Mouse (Mus musculus): ENCODE results near the gene Scn4a. TPM values are rescaled to one million over a fixed set of nuclear protein-coding genes. Genes with fewer than 3 reads are reported as not detected.
"Not testable (repeated sequence)": the region's sequence is repeated elsewhere in the genome, so short reads cannot be mapped to it uniquely, and the experiment has no call there.

Gene Scn4a
- polyA plus RNA-seq, 1 experiment from 2014 or later = 0.02 TPM

- no peak overlapping the region for H3K27ac ChIP-seq (replicated peaks)
- no peak for ATAC-seq (ENCODE audit: low FRiP score, low TSS enrichment)
- DNase-seq (ENCODE audit: low spot score) = no peak
- no peaks in the 10 kb centered on the region for H3K9me3 ChIP-seq (ENCODE audit: control insufficient read depth, low read length)
- no peak overlapping the region for H3K9ac ChIP-seq (ENCODE audit: low read length)
- no peak overlapping the region for H3K4me2 ChIP-seq (replicated peaks; ENCODE audit: low read depth)
- no peaks in the 10 kb centered on the region for H3K4me1 ChIP-seq (replicated peaks; ENCODE audit: control insufficient read depth, insufficient read depth)
- WGBS = 76% methylated on average over 9 of the region's 9 CpGs
- no peaks in the 10 kb centered on the region for H3K27me3 ChIP-seq (ENCODE audit: control insufficient read depth, insufficient read depth, low read length)
- H3K36me3 ChIP-seq (ENCODE audit: control insufficient read depth, insufficient read depth, low read length) = no peaks in the 10 kb centered on the region
- TF ChIP-seq CTCF (IDR thresholded peaks at IDR 0.05; ENCODE audit: low read depth) (no peak), EP300 (optimal IDR thresholded peaks at IDR 0.05) (no peak)
- no peak overlapping the region for H3K4me3 ChIP-seq (ENCODE audit: low read depth, low read length)
These were observed 12.0 kb downstream of the Scn4a start for GRCm38 (mm10) chr11:106340990-106341520.

GRCm38 (mm10) chr11:106339323-106339722 lies 13.8 kb downstream of the Scn4a start:
- WGBS = 85% methylated on average over 4 of the region's 4 CpGs
- H3K9ac ChIP-seq (ENCODE audit: low read length); H3K36me3 ChIP-seq (ENCODE audit: control insufficient read depth, insufficient read depth, low read length): not testable (repeated sequence)

GRCm38 (mm10) chr11:106338870-106339269 lies 14.2 kb downstream of the Scn4a start:
- DNase-seq (ENCODE audit: low spot score) = no peak
- no peak overlapping the region for H3K4me2 ChIP-seq (replicated peaks; ENCODE audit: low read depth)
- TF ChIP-seq CTCF (IDR thresholded peaks at IDR 0.05; ENCODE audit: low read depth) = no peak
- no peak overlapping the region for H3K27ac ChIP-seq (replicated peaks)
- no peaks in the 10 kb centered on the region for H3K36me3 ChIP-seq (ENCODE audit: control insufficient read depth, insufficient read depth, low read length)
- H3K9ac ChIP-seq (ENCODE audit: low read length) = no peak overlapping the region
- no peaks in the 10 kb centered on the region for H3K4me1 ChIP-seq (replicated peaks; ENCODE audit: control insufficient read depth, insufficient read depth)
- no peaks in the 10 kb centered on the region for H3K9me3 ChIP-seq (ENCODE audit: control insufficient read depth, low read length)
- no peaks in the 10 kb centered on the region for H3K27me3 ChIP-seq (ENCODE audit: control insufficient read depth, insufficient read depth, low read length)
- WGBS = 74% methylated on average over 7 of the region's 7 CpGs
- no peak overlapping the region for H3K4me3 ChIP-seq (ENCODE audit: low read depth, low read length)
- ATAC-seq (ENCODE audit: low FRiP score, low TSS enrichment) = no peak

More at GRCm38 (mm10) chr11:106339323-106339722, 13.8 kb downstream of the Scn4a start:
- not testable (repeated sequence) for H3K27ac ChIP-seq (replicated peaks); H3K4me3 ChIP-seq (ENCODE audit: low read depth, low read length); H3K9me3 ChIP-seq (ENCODE audit: control insufficient read depth, low read length); DNase-seq (ENCODE audit: low spot score); ATAC-seq (ENCODE audit: low FRiP score, low TSS enrichment); H3K4me2 ChIP-seq (replicated peaks; ENCODE audit: low read depth); H3K27me3 ChIP-seq (ENCODE audit: control insufficient read depth, insufficient read depth, low read length); H3K4me1 ChIP-seq (replicated peaks; ENCODE audit: control insufficient read depth, insufficient read depth)

GRCm38 (mm10) chr11:106338029-106338428 lies 15.1 kb downstream of the Scn4a start:
- no peaks in the 10 kb centered on the region for H3K9me3 ChIP-seq (ENCODE audit: control insufficient read depth, low read length)
- no peaks in the 10 kb centered on the region for H3K27me3 ChIP-seq (ENCODE audit: control insufficient read depth, insufficient read depth, low read length)
- no peaks in the 10 kb centered on the region for H3K4me1 ChIP-seq (replicated peaks; ENCODE audit: control insufficient read depth, insufficient read depth)
- DNase-seq (ENCODE audit: low spot score) = no peak
- 72% methylated on average over 5 of the region's 5 CpGs for whole genome bisulfite sequencing
- no peak overlapping the region for H3K4me3 ChIP-seq (ENCODE audit: low read depth, low read length)
- no peaks in the 10 kb centered on the region for H3K36me3 ChIP-seq (ENCODE audit: control insufficient read depth, insufficient read depth, low read length)
- TF ChIP-seq EP300 (optimal IDR thresholded peaks at IDR 0.05) = no peak
- no peak for TF ChIP-seq CTCF (IDR thresholded peaks at IDR 0.05; ENCODE audit: low read depth)
- no peak overlapping the region for H3K27ac ChIP-seq (replicated peaks)
- no peak overlapping the region for H3K4me2 ChIP-seq (replicated peaks; ENCODE audit: low read depth)
- no peak for ATAC-seq (ENCODE audit: low FRiP score, low TSS enrichment)
- H3K9ac ChIP-seq (ENCODE audit: low read length) = no peak overlapping the region

GRCm38 (mm10) chr11:106334066-106334465 lies 19.0 kb downstream of the Scn4a start:
- H3K27ac ChIP-seq (replicated peaks) = no peak overlapping the region
- no peaks in the 10 kb centered on the region for H3K4me1 ChIP-seq (replicated peaks; ENCODE audit: control insufficient read depth, insufficient read depth)
- DNase-seq (ENCODE audit: low spot score) (no peak), ATAC-seq (ENCODE audit: low FRiP score, low TSS enrichment) (no peak)
- H3K4me3 ChIP-seq (ENCODE audit: low read depth, low read length) = no peak overlapping the region
- 9% methylated on average over 2 of the region's 2 CpGs for WGBS
- H3K9me3 ChIP-seq (ENCODE audit: control insufficient read depth, low read length) = no peaks in the 10 kb centered on the region
- H3K36me3 ChIP-seq (ENCODE audit: control insufficient read depth, insufficient read depth, low read length) = no peaks in the 10 kb centered on the region
- no peak overlapping the region for H3K9ac ChIP-seq (ENCODE audit: low read length)
- TF ChIP-seq EP300 (optimal IDR thresholded peaks at IDR 0.05) (no peak), CTCF (IDR thresholded peaks at IDR 0.05; ENCODE audit: low read depth) (no peak)
- H3K4me2 ChIP-seq (replicated peaks; ENCODE audit: low read depth) = no peak overlapping the region
- no peaks in the 10 kb centered on the region for H3K27me3 ChIP-seq (ENCODE audit: control insufficient read depth, insufficient read depth, low read length)

GRCm38 (mm10) chr11:106332458-106332857 lies 20.6 kb downstream of the Scn4a start:
- no peaks in the 10 kb centered on the region for H3K9me3 ChIP-seq (ENCODE audit: control insufficient read depth, low read length)
- no peak overlapping the region for H3K4me2 ChIP-seq (replicated peaks; ENCODE audit: low read depth)
- H3K36me3 ChIP-seq (ENCODE audit: control insufficient read depth, insufficient read depth, low read length) = no peaks in the 10 kb centered on the region
- no peak overlapping the region for H3K4me3 ChIP-seq (ENCODE audit: low read depth, low read length)
- TF ChIP-seq CTCF (IDR thresholded peaks at IDR 0.05; ENCODE audit: low read depth) = no peak
- TF ChIP-seq EP300 (optimal IDR thresholded peaks at IDR 0.05) = no peak
- DNase-seq (ENCODE audit: low spot score) (no peak), ATAC-seq (ENCODE audit: low FRiP score, low TSS enrichment) (no peak)
- WGBS = 51% methylated on average over 4 of the region's 4 CpGs
- no peak overlapping the region for H3K9ac ChIP-seq (ENCODE audit: low read length)
- no peak overlapping the region for H3K27ac ChIP-seq (replicated peaks)
- no peaks in the 10 kb centered on the region for H3K4me1 ChIP-seq (replicated peaks; ENCODE audit: control insufficient read depth, insufficient read depth)
- no peaks in the 10 kb centered on the region for H3K27me3 ChIP-seq (ENCODE audit: control insufficient read depth, insufficient read depth, low read length)
